Mouse (Mus musculus): ENCODE data around the gene 9530053A07Rik. TPM values are rescaled to one million over a fixed set of nuclear protein-coding genes. Genes with fewer than 3 reads are reported as not detected.

The 9530053A07Rik gene
- not detected for polyA plus RNA-seq (2014; fragmentation: Illumina TruSeq; extraction: RNeasy Lipid Tissue Mini Kit (QIAGEN cat#74804))

DNA sequence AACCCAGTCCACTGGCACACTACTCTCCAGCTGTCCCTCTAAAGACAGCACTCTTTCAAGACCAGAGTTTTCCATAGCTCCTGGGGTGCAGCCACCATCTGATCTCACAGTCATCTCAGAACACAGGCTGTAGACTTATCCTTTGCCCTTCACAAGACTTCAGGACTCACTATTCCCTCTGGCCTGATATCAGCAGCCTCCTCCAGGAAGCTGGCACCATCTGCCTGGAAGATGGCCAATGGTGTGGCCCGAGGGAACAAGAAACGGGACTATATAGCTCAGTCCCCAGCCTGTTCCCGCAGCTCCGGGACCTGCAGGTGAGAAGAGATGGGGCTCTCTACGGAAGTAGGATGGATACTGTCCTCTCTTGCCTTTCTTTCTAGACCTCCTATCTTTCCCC lies at the start of gene 9530053A07Rik:
9530053A07Rik (plus strand) TSS at position 301 of the 400 bp plus-strand sequence.

GRCm38 (mm10) chr7:28169489-28170422 lies 40.5 kb downstream of the 9530053A07Rik start, which contains the start of gene Fbl:
Fbl (plus strand) TSS chr7:28169710.

DNA sequence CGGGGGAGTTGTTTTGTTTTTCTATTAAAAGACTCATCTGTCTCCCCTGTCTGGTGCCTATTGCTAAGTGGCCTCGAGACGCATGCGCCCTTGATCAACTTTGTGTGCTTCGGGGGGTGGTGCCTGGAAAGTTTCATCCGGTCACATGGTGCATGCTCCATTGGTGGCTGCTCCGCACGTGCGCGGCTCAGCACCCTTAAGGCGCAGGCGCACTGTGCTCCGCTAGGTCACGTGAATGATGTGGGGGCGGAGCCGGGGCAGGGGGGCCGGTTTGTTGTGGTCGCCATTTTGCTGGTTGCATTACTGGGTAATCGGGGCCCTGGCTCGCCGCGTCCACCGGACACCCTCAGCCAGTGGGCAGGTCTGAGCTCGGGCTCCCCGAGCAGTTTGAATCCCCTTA lies 50.0 kb downstream of the 9530053A07Rik start, which contains the start of gene Dyrk1b:
Dyrk1b (plus strand) TSS at position 242 of the 400 bp plus-strand sequence.

Other genes with a start within 250 kb of the 9530053A07Rik start
- gene Zfp974, start 200.0 kb upstream of the 9530053A07Rik start, polyA plus RNA-seq (2014; fragmentation: Illumina TruSeq; extraction: RNeasy Lipid Tissue Mini Kit (QIAGEN cat#74804)): 29.3 TPM
- gene Zfp780b, start 150.3 kb upstream of the 9530053A07Rik start, polyA plus RNA-seq (2014; fragmentation: Illumina TruSeq; extraction: RNeasy Lipid Tissue Mini Kit (QIAGEN cat#74804)): 39.9 TPM
- gene Zfp850, start 115.4 kb upstream of the 9530053A07Rik start, polyA plus RNA-seq (2014; fragmentation: Illumina TruSeq; extraction: RNeasy Lipid Tissue Mini Kit (QIAGEN cat#74804)): 14.4 TPM
- gene Psmc4, start 79.4 kb upstream of the 9530053A07Rik start, polyA plus RNA-seq (2014; fragmentation: Illumina TruSeq; extraction: RNeasy Lipid Tissue Mini Kit (QIAGEN cat#74804)): 28.0 TPM
- 0.20 TPM for gene Fcgbp, start 58.2 kb upstream of the 9530053A07Rik start, polyA plus RNA-seq (2014; fragmentation: Illumina TruSeq; extraction: RNeasy Lipid Tissue Mini Kit (QIAGEN cat#74804))
- gene Fbl, start 40.2 kb downstream of the 9530053A07Rik start, polyA plus RNA-seq (2014; fragmentation: Illumina TruSeq; extraction: RNeasy Lipid Tissue Mini Kit (QIAGEN cat#74804)): 16.9 TPM
- gene Dyrk1b, start 50.0 kb downstream of the 9530053A07Rik start, polyA plus RNA-seq (2014; fragmentation: Illumina TruSeq; extraction: RNeasy Lipid Tissue Mini Kit (QIAGEN cat#74804)): 0.51 TPM
- 21.1 TPM for gene Eid2, start 138.4 kb downstream of the 9530053A07Rik start, polyA plus RNA-seq (2014; fragmentation: Illumina TruSeq; extraction: RNeasy Lipid Tissue Mini Kit (QIAGEN cat#74804))
- gene Eid2b, start 148.3 kb downstream of the 9530053A07Rik start, polyA plus RNA-seq (2014; fragmentation: Illumina TruSeq; extraction: RNeasy Lipid Tissue Mini Kit (QIAGEN cat#74804)): 15.6 TPM
- gene Selenov, start 161.7 kb downstream of the 9530053A07Rik start, polyA plus RNA-seq (2014; fragmentation: Illumina TruSeq; extraction: RNeasy Lipid Tissue Mini Kit (QIAGEN cat#74804)): not detected
- not detected for gene Dll3, start 172.8 kb downstream of the 9530053A07Rik start, polyA plus RNA-seq (2014; fragmentation: Illumina TruSeq; extraction: RNeasy Lipid Tissue Mini Kit (QIAGEN cat#74804))
- gene Timm50, start 182.6 kb downstream of the 9530053A07Rik start, polyA plus RNA-seq (2014; fragmentation: Illumina TruSeq; extraction: RNeasy Lipid Tissue Mini Kit (QIAGEN cat#74804)): 9.9 TPM
- gene Supt5, start 209.3 kb downstream of the 9530053A07Rik start, polyA plus RNA-seq (2014; fragmentation: Illumina TruSeq; extraction: RNeasy Lipid Tissue Mini Kit (QIAGEN cat#74804)): 39.3 TPM
- gene Rps16, start 221.2 kb downstream of the 9530053A07Rik start, polyA plus RNA-seq (2014; fragmentation: Illumina TruSeq; extraction: RNeasy Lipid Tissue Mini Kit (QIAGEN cat#74804)): 321 TPM
- gene Plekhg2, start 243.1 kb downstream of the 9530053A07Rik start, polyA plus RNA-seq (2014; fragmentation: Illumina TruSeq; extraction: RNeasy Lipid Tissue Mini Kit (QIAGEN cat#74804)): 1.9 TPM

Measured in ovary, adult 10 weeks (tissue).